Mouse (Mus musculus): Measurements from ENCODE around the gene Tmod1.

DNA sequence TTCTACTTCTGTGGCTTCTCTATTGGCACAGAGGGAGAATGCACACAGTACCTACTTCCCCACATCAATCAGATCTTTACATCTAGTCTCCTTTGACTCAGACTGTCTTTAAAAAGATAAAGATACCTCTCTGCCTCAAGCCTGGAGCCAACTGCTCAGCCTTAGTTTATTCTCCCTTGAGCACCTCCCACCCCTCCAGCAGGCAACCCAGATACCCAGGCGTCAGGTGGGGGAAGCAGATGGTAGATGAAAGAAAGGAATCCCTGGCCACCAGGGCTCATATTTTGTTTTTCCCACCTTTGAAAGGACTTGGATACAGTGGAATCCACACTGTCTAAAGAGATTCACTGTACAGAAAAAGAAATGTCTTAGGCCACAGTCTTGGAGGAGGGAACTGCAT is 29.8 kb downstream of the Tmod1 start:
- TF ChIP-seq CTCF (IDR thresholded peaks at IDR 0.05; ENCODE audit: control insufficient read depth, insufficient read depth, low read length) (no peak), POLR2A (IDR thresholded peaks at IDR 0.05; ENCODE audit: borderline replicate concordance, control insufficient read depth, low read depth, low read length) (no peak)

All from bone marrow, adult 2 months (tissue).